Mouse (Mus musculus): ENCODE measurements at regions not wholly inside any gene's neighbourhood (a gene's known extent, or its start where the extent isn't known, plus 50 kb on each side); places are given as distances from the start of the nearest gene placed in this dataset.
"Not testable (repeated sequence)": the region's sequence is repeated elsewhere in the genome, so short reads cannot be mapped to it uniquely, and the experiment has no call there.

DNA sequence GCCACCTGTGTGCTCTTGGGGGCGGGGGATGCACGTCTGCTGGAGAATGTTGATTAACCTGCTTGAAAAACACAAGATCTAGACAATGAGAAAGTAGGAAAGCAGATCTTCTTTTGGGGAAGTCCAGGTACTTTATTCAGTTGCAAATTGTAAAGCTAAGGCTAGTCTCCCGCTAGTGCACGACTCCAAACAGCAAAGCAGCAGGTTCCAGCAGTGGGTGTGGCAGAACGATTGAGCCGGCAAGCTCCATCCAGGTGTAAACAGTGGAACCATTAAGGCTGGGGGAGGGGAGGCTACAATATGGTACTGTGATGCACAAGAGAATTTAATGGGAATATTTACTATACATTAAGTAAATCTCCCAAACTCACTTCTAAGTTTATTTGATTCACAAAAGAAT lies 448.6 kb upstream of the Cobl start:
- DNase-seq; intact Hi-C loops (cut with DNase I): not testable (repeated sequence)

DNA sequence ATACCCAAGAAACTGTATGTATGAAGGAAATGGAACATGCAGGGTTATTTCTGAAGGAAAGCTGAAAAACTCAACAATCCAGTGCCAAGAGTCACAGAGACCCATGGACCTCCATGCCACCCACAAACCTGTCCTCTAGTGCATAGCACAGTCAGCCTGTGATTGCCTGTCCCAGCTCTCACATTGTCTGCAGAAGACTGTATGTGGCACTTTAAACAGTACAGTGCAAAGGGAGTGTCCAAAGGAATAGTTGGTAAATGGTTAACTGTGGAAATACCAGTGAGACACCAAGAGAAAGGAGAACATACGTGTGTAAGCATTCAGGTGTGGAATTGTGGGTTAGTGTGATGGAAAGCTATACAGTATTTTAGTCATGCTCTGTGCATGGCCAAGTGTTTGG lies 409.0 kb upstream of the Cobl start:
- DNase-seq: no peak
- intact Hi-C loops (cut with DNase I): no loop called here

DNA sequence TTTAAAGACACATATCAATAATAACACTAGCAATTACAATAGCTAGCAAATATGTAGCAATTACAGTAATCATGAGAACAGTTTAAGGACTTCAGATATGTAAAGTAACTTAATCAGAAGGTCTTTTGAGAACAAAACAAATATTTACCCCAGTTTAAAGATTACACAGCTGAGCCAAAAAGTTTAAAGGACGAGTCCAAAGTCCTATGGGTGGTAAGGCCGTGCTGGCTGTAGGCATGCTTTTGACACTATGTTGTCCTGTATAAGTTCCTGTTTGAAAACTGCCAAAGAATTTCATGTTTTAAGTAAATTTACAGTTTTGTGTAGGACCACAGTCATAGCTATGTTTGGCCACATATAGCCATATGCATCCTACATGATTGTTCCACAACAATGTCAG lies 408.0 kb upstream of the Cobl start:
- no peak for DNase-seq
- intact Hi-C loops (cut with DNase I): no loop called here

GRCm38 (mm10) chr11:12872399-12872798 lies 407.6 kb upstream of the Cobl start:
- intact Hi-C loops (cut with DNase I): no loop called here
- DNase-seq: no peak

DNA sequence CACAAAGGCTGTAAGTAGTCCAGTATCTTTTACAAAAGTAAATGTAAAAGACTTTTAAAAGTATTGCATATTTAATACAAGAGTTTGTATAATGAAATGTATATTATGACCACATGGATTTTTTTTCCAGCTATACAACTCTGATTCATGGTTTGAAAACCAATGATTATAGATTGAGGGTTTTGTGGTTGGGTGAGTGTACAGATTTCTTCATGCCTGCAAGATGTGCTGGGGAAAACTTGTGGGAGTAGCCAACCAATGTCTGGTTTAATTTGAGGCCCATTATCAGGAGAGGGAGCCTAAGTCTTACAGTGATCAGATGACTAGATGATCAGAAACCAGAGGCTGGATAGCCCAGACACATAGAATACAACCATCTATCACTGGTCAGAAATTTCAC lies 402.8 kb upstream of the Cobl start:
- DNase-seq: no peak
- intact Hi-C loops (cut with DNase I): no loop called here

GRCm38 (mm10) chr11:12865034-12865620 lies 400.4 kb upstream of the Cobl start:
- intact Hi-C loops (cut with DNase I): no loop called here
- no peak for DNase-seq

- intact Hi-C loops (cut with DNase I): no loop called here
- DNase-seq: no peak
Observed at GRCm38 (mm10) chr11:12859344-12859930, 394.7 kb upstream of the Cobl start.

- intact Hi-C loops (cut with DNase I): no loop called here
Observed at GRCm38 (mm10) chr11:12858274-12858884, 393.6 kb upstream of the Cobl start.

GRCm38 (mm10) chr11:12857358-12858199 lies 392.8 kb upstream of the Cobl start:
- intact Hi-C loops (cut with DNase I): no loop called here

More at GRCm38 (mm10) chr11:12858274-12858884, 393.6 kb upstream of the Cobl start:
- DNase-seq: no peak

DNA sequence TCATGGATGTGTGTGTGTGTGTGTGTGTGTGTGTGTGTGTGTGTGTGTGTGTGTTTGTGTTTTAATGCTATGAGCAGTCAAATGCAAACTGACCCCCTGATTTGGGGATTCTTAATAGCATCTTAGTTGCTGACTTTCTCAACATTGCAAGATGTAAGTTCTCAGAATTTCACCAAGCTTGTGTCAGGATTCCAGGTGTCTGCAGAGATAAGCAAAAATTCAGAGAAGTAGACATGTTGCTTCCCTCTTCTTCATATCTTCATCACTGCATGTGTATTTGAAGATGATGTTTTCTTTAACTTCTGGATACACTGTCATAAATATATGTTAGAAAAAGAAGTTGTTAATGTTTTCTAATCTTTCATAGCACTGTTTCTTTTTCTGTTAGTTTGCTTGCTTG lies 383.0 kb upstream of the Cobl start:
- no peak for DNase-seq
- intact Hi-C loops (cut with DNase I): no loop called here

More at GRCm38 (mm10) chr11:12857358-12858199, 392.8 kb upstream of the Cobl start:
- DNase-seq: no peak

GRCm38 (mm10) chr11:12843631-12844423 lies 379.1 kb upstream of the Cobl start:
- no peak for DNase-seq
- intact Hi-C loops (cut with DNase I): no loop called here

- no peak for DNase-seq
- intact Hi-C loops (cut with DNase I): no loop called here
Observed at GRCm38 (mm10) chr11:12841393-12841792, 376.6 kb upstream of the Cobl start.

- intact Hi-C loops (cut with DNase I): no loop called here
- DNase-seq: no peak
Observed at GRCm38 (mm10) chr11:12837920-12838319, 373.2 kb upstream of the Cobl start.

GRCm38 (mm10) chr11:12837387-12837786 lies 372.6 kb upstream of the Cobl start:
- no peak for DNase-seq
- intact Hi-C loops (cut with DNase I): no loop called here

GRCm38 (mm10) chr11:12836387-12836786 lies 371.6 kb upstream of the Cobl start:
- intact Hi-C loops (cut with DNase I): no loop called here
- DNase-seq: no peak

DNA sequence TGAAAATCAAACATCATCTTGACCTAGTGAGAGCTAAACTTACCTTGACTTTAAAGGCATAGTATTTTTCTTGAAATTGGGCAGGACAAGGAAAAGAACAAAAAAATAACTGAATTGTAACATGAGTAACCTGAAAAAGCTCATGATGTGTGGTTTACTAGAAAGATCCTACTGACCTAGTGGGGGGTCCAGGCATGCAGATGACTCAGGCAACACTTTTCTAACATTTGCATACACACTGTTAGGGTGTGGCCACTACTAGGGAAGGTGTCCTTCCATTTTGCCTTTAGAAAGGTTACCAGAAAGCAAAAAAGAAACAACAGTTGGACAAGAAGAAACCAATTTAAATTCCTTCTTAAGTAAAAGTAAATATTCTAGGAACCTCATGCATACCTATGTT lies 347.3 kb upstream of the Cobl start:
- no peak for DNase-seq
- intact Hi-C loops (cut with DNase I): no loop called here

DNA sequence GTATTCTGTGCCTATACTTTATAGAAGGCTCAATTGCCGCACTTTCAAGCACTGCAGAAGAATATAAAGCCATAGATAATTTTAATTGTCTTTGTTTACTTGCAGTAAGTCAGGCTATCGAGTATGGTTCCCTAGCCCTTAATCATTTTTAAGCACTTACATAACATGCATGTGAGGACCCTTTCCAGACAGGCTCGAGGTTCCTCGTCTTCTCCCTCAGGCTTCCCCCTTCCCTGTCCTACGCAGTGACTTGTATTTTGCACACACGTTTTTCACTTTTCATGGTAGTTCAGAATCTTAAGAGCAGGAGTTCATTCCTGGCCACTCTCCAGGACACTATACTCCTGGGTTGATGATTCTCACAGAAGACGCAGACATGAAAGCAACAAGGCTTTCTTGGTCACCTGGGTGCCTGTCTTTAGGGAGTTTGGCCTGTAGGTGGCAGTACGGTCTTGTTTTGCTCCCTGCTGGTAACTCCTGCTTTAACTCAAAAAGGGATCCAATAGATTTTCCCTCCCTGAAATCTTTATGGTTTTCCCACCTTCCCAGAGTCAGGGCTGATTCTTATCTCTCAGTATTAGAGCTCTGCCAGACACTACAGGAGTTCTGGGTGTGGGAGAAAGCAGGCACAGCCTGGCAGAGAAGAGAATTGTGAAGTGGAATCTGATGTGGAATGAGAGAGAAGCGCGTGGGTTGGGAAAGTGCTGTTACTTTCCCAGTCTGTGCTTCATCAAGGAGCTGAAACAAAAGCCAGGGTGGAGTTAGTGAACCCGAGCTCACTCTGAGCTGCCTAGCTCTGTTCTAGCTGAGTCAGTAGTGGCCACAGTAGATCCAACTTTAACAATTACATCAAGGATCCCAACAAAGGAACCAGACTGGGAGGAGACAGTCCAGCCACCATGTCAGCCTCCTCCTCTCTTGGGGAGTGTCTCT lies 346.5 kb upstream of the Cobl start:
- intact Hi-C loops (cut with DNase I): no loop called here
- peak; percentile 8 to 21 for DNase-seq

Measured in gastrocnemius, postnatal 36 days (tissue).